Mouse (Mus musculus): Measurements from ENCODE around the gene N4bp1.

The N4bp1 gene

DNA sequence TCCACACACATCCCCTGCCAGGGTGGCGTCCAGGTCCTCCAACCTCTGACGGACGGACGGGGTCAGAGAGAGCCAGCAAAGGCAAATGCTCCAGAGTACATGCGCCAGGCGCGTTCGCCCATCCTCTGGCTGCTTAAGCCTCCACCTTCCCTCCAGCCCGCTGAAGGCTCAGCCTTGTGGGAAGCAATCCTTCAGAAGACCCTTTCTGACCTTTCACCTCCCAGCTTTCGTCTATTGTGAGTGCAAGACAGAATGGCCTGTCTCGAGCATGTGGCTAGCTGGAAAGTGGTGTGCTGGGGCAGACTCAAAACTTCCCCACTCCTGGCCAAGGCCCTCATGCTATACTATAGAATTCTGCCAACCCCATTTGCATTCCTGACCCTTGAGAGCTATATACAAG lies 30.4 kb downstream of the N4bp1 start:
- no peak for DNase-seq (ENCODE audit: low spot score)

- DNase-seq (ENCODE audit: low spot score): no peak
These were observed 31.1 kb downstream of the N4bp1 start for GRCm38 (mm10) chr8:86853989-86854373.

DNA sequence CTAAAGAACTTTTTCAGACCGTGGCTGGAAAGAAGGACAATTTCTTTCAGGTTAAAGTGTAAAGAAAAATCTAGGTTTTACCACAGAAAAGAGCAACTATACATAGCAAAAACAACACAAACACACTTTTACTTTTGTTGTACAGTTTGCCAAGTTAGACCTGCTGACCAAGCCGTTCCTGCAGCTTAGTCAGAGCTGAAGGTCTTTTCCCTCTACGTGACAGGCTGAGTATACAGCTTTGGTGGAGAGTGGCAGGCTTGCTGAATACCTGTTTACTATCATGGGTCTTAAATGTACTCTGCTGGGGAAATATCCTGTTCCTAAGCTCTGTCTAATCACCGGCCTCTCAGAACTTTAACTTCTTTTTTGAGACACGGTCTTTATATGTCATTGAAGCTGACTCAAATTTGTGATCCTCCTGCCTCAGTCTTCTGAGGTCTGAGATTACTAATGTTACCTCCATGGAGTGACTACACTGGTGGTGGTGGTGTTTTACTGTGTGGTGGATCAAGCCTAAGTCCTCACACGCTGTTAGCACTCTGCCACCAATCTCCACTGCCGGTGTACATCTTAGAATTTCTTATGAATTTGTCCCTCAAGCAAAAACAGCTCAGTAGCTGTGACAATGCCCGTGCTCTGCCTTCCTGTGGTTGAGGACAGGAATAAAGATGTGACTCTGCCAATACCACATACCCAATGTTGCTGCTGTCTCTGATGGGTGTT lies 31.6 kb downstream of the N4bp1 start:
- DNase-seq (ENCODE audit: low spot score): no peak

DNA sequence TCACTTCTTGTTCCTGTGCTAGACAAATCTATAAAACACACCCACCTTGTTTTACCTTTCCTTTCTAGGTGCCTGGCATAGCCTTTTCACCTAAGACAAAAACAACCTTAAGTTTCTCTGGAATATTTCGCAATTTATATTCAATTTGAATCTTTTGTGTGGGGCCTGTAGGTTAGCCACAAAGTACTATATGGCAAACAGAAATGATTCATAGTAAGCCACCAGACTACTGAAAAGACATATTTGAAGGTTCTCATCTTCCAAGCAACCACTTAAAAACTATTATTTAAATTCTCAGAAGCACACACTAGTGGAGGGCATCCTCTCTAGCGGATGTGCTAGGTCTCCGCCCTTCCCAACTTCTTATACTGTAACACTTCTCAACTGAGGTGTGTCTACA lies 32.6 kb downstream of the N4bp1 start:
- DNase-seq (ENCODE audit: low spot score): no peak

- no peak for DNase-seq (ENCODE audit: low spot score)
These were observed 36.2 kb downstream of the N4bp1 start for GRCm38 (mm10) chr8:86848876-86849275.

DNA sequence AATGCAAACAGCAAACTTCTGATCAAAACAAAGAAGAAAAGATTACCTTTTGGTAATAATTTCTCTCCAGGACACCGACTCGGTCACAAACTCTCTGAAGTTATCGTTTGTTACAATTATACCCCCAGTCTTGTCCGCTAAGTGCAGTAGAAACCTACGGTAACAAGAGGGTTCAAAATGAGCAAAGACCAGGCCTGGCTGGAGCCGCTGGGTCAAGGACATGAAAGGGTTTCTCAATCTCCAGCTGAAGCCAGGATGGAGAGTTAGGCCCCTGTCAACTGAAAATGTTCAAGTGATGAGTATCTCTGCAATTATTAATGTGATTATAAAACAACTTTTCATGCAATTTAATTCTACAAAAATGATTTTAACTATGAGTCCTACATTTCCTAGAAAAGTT lies 36.7 kb downstream of the N4bp1 start:
- DNase-seq (ENCODE audit: low spot score): no peak

- DNase-seq (ENCODE audit: low spot score): no peak
These were observed 38.0 kb downstream of the N4bp1 start for GRCm38 (mm10) chr8:86847091-86847490.

DNA sequence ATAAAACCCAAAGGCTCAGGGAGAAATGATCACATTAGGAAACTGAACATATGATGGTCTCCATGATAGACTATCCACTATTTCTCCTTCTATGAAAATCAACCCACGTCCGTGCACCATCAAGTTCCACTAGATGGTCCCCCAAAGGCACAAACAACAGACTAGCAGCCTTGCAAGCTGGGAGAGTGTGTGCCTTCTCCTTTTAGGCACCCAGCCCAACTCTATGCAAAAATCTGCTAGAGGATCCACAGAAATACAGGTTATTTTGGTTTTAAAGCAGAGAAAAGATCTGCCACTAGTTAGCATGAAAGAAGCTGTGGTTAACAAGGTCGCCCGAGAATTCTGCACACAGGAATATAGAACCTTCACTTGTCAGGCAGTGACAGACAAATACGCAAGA lies 39.2 kb downstream of the N4bp1 start:
- DNase-seq (ENCODE audit: low spot score): no peak

GRCm38 (mm10) chr8:86844856-86845255 lies 40.2 kb downstream of the N4bp1 start:
- DNase-seq (ENCODE audit: low spot score): no peak

DNA sequence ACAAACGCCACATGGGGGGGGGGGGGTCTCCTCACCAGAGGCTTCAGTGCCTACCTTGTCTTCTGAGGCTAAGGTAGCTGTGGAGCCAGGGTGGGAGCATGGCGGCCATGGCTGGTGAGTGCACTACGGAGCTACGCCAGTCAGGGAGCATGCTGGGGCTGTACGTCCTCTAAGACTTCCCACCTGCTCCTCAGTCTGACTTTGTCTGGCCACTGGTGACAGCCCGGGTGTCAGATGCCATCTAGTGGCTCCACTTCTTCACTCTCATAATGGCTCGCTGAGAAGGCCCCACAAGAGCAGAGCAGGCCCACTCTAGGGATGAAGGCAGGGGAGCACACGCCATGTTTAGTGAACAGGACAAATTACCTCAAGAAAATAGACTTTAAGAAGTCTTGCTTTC lies 41.2 kb downstream of the N4bp1 start:
- peak; percentile 20 for DNase-seq (ENCODE audit: low spot score)

DNA sequence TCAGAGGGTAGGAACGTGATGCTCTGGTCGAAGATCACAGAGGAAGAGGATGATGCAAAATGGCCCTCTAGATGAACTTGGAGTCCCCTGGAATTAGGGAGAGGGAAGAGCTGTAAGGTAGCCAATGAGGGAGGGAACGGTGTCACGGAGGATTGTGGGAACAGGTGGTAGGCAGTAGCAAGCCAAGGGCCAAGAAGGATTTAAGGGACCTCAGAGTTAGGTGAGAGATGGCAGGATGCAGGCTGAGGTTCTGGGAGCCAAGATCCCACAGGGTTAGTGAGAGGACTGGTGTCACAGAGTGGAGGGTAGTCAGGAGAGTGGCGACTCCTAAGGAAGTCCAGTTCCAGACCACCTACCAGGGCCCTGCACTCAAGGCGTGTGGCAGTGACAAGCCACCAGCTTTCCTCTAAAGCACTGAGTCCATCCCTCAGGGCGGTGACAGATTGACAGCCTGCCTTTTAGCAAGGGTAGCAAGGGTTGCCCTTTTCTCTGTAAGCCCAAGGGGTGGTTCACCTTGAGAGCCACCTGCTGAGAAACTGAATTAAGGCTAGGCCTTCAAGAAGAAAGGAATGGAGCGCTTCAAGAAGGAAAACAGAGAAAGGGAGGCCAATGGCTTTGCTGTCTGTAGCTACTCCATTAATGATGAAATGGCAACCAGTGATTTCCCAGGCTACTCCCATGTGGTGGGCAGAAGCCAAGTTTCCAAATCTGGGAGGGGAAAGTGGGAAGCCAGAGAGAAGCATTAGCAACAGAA lies 43.3 kb downstream of the N4bp1 start:
- DNase-seq (ENCODE audit: low spot score): no peak

DNA sequence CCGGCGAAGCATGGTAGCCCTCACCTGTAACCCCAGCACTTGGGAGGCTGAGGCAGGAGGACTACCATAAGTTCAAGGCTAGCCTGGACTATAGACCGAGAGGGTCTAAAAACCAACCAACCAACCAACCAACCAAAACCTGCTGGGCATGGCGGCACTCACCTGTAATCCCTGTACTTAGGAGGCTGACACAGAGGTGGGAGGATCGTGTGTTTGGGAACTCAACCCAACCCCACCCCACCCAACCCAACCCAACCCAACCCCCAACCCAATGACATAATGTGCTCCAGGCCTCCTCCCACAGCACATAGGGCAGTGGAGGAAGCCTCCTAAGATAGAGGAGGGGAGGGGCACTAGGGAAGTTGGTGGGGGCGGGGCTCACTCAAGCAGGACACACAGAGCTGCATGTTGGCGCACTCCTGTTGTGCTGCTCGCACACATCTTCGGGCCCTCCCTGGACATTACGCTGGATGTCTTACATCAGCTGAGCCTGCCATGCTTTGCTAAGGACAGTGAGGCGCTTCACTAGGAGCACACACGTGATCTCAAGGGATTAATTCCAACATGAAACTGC lies 44.9 kb downstream of the N4bp1 start:
- no peak for DNase-seq (ENCODE audit: low spot score)

DNA sequence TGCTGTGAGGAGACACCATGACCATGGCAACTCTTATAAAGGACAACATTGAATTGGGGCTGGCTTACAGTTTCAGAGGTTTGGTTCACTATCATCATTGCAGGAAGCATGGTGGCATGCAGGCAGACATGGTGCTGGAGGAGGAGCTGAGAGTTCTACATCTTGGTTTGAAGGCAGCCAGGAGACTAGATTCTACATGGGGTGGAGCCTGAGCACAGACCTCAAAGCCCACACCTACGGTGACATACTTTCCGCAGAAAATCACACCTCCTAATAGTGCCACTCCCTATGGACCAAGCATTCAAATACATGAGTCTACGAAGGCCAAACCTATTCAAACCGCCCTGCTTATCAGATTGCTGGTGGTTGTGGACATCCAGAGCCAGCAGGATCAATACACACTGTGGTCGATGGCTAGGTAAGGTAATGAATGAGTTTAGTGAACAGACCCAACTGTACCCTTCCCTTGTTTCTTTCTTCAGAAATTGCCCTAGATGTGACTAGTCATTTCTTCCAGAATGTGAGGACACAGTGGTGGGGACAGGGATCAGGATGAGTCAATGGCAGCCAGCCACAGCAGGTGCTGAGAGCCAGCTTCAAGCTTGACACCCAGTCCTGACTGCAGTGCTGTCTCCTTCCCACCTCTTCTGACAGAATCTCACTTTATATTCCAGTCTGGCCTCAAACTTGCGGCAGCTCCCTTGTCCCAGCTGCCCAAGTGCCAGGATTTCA lies 46.2 kb downstream of the N4bp1 start:
- no peak for DNase-seq (ENCODE audit: low spot score)

- DNase-seq (ENCODE audit: low spot score): no peak
These were observed 47.8 kb downstream of the N4bp1 start for GRCm38 (mm10) chr8:86837234-86837633.

DNA sequence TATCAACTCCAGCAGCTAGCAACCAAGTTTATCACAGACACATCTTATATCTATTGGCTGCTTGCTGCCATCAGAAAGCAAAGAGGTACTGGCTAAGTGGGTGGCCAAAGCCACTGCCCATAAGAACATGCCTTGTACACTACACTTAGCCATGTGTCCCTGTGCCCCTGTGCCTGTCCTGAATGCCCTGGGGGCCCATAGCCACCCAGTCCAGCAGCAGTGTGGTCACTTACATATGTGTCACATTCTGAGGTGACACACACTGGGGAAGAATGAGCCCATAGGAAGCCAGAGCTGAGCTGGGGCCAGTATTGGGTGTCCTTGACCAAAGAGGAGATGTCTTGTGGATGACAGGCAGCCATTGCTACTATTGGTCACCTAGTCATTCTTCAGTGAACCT lies 49.2 kb downstream of the N4bp1 start:
- DNase-seq (ENCODE audit: low spot score): no peak

DNA sequence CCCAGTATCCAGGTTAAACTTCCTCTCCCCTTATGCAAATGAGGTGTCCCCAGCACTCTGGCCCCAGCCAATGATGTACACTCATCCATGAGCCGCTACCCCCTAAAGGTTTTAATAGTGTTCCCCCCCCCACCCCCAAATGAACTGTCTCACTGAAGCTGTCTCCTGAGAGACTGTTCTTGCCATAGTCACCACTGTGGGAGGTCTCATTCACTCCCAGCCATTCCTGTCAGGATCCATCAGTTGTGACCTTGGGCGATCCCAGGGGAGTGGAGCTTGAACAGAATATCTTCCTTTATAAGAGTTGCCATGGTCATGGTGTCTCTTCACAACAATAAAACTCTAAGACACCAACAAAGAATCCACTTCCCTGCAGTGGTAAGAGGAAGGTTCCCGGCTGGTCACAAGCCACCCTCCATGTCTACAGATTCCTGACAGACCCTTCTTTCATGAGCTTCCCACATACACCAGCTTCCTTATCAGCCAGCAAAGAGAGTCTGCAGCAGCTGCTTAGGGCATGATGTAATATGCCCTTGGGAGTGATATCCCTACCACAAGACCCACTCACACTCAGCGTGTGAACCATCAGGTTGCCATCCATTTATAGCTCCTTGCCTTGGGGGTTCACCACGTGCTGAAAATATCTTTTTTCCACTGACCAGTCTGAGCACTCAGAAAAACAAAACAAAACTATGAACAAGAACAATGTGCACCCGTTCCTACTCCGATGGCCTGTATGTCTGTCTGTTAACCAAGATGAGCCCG lies 50.4 kb downstream of the N4bp1 start:
- DNase-seq (ENCODE audit: low spot score): no peak

GRCm38 (mm10) chr8:86833937-86834336 lies 51.1 kb downstream of the N4bp1 start:
- no peak for DNase-seq (ENCODE audit: low spot score)

DNA sequence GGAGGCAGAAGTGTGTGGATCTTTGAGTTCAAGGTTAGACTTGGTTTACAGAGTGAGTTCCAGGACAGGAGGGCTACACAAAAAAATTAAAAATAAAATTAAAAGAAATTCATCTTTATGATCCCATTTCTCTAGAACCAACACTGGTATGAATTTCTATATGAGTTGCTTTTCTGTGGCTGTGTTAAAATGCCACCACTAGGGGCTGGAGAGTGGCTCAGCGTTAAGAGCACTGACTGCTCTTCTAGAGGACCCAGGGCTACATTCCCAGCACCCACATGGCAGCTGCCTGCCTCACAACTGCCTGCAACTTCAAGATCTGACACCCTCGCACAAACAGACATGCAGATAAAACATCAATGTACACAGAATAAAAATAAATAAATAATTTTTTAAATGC lies 56.1 kb downstream of the N4bp1 start:
- no peak for DNase-seq (ENCODE audit: low spot score)

GRCm38 (mm10) chr8:86827199-86827598 lies 57.9 kb downstream of the N4bp1 start:
- no peak for DNase-seq (ENCODE audit: low spot score)

GRCm38 (mm10) chr8:86826538-86826937 lies 58.5 kb downstream of the N4bp1 start:
- DNase-seq (ENCODE audit: low spot score): no peak

DNA sequence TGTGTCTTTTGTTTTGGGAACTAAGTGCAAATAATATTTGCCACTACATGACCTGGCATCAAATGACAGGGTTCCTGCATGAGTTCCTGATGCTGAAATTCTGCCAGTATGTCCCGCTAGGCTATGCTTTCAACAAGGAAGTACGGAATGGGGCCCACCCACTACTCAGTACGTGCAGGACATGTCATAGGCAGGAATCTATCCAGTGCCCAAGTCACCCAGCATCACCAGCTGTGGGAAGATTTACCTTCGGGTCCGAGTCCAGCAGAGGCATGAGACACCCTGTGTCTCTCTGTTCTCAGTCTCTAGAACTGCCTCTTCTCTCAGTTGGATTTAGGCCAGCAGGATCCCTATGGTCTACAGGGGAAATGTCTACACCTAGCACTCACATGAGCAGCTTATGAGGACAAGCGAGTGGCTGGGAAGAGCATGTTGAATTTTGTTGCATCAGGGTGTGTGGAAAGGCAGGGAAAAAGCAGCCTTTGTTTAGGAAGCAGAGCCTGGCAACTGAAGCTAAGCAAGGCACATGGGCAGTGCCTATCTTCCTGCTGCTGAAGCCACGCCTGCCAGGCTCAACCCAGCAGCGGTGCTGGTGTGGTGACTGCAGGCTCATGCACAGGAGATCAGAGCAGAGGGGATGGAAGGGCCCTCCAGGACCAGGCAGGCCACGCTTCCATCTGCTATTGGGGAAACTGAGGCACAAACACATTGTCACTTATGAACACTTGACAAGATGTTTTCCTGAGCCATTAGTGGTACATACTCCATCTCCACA lies 59.2 kb downstream of the N4bp1 start:
- DNase-seq (ENCODE audit: low spot score): no peak
